Mouse (Mus musculus): ENCODE results near the gene Frmd4a.
"Not testable (repeated sequence)": the region's sequence is repeated elsewhere in the genome, so short reads cannot be mapped to it uniquely, and the experiment has no call there.

Gene Frmd4a

GRCm38 (mm10) chr2:4555221-4555631, 537.7 kb downstream of the Frmd4a start:
- DNase-seq (ENCODE audit: low read depth, low spot score) = no peak

DNA sequence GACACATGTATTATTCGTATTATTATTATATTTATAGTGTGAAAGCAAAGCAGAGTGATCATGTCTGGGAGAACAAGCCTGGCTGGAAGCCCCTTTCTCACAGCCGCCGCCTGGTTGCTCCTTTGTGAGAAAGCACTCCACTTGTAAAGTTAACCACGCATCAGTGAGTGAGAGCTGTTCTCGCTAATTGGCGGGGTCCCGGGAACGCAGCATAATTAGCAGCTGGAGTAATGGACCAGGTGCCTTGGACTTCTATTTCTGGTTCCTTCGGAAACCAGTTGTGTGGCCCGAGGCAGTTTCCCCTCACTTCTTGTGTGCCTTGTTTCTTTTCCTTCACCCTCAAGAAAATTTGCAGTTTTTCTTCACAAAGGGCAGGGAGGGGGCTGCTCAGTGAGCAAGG, 538.7 kb downstream of the Frmd4a start:
- no peak for DNase-seq (ENCODE audit: low read depth, low spot score)

GRCm38 (mm10) chr2:4557028-4557427, 539.5 kb downstream of the Frmd4a start:
- DNase-seq (ENCODE audit: low read depth, low spot score) = no peak

DNA sequence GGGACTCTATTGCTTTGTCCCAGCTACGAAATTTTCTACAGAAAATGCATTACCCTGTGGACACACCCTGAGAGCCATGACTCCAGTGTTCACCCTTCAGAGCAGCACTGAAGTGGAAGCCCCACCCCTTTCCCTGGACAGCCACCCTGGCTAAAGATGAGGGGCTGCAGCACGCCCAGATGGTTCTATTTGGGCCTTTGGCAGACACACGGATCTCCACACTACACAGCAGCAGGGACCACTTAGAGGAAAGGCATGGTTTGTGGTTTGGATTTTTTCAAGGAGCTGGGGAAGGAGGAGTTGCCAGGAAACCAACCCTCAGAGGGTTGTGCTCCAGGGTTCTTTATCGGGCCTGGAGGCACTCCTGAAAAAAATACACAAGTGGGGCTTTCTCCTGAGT, 539.9 kb downstream of the Frmd4a start:
- no peak for DNase-seq (ENCODE audit: low read depth, low spot score)

GRCm38 (mm10) chr2:4558651-4559203, 541.2 kb downstream of the Frmd4a start:
- no peak for DNase-seq (ENCODE audit: low read depth, low spot score)

DNA sequence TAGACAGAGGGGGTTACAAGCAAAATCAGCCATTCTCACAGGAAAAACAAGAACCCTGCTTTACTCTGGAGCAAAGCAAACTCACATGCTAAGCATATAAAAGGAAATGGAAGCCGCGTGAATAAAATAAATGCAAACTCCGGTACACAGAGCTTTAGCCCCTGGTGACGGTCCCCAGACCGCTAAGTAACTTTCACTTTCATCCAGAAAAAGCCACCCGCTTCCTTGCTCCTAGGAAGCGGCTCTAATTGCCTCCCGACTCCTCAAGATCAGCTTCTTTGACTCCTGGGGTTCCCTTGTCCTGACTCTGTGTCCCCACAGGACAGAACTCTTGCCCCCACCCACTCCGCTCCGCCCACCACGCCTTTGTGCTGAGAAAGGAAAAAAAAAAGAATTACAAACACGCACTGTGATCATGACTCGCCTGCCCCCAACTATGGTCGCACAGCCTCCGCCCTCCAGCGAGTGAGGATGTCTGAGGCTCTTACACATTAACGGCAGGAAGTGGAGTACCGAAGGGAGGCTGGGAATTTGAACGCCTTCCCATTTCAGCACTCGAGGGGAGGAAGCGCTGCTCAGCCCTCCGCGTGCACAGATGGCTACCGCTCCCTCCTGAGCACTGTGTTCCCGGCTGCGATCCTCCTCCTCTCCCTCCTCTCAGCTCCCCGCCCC, 541.8 kb downstream of the Frmd4a start:
- peak; percentile 63 for DNase-seq (ENCODE audit: low read depth, low spot score)

GRCm38 (mm10) chr2:4559883-4560247, 542.3 kb downstream of the Frmd4a start:
- peak; percentile 54 for DNase-seq (ENCODE audit: low read depth, low spot score)

DNA sequence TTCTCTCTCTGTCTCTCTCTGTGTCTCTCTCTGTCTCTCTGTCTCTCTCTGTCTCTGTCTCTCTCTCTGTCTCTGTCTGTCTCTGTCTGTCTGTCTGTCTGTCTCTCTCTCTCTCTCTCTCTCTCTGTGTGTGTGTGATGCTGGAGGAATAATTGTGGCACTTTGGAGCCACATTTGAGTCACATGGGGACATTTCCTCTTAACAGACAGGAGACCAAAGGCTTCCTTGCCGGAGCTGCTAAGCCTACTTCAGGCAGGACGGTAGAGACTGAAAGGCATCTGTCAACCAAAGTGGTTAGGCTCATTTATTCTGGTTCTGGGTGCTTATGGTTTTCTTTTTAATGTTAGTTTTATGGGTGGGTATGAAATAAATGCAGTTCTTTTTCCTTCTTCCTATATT, 543.0 kb downstream of the Frmd4a start:
- not testable (repeated sequence) for DNase-seq (ENCODE audit: low read depth, low spot score)

GRCm38 (mm10) chr2:4561196-4561595, 543.7 kb downstream of the Frmd4a start:
- no peak for DNase-seq (ENCODE audit: low read depth, low spot score)

DNA sequence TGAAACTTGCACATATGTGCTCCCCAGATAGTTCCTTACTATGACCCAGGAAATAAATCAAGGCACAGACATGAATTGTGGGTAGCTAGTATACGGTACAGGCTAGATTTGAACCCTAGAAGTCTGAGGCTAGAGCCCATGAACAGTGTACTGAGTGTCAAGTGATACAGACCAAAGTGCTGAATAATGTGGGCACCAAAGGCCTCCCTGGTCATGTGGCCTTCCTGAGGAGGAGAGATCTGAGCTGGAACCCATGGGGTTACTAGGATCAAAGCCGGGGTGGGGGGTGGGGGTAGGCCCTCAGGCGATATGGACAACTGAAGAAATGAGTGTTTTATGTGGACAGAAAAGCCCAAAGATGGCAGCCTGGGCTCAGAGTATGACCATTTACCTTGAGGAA, 544.9 kb downstream of the Frmd4a start:
- no peak for DNase-seq (ENCODE audit: low read depth, low spot score)

- DNase-seq (ENCODE audit: low read depth, low spot score) = no peak
Measured at GRCm38 (mm10) chr2:4562826-4563225, 545.3 kb downstream of the Frmd4a start.

DNA sequence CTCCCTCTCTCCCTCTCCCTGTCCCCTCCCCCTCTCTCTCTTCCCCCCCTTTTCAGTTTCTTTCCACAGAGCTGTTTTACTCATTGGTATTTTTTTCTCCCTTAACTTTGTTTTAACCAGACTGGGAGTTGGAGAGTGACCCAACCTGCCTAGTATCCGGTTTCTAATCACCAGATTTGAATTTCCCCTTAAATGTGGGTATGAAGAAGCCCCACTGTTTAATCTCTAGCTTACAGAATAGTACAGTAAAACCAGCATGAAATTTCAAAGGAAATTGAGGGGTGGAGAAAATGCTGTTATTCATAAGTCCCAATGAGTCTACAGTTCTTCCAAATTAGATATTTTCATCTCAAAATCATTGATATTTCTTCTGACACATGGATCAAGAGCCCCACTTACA, 545.8 kb downstream of the Frmd4a start:
- DNase-seq (ENCODE audit: low read depth, low spot score) = no peak

DNA sequence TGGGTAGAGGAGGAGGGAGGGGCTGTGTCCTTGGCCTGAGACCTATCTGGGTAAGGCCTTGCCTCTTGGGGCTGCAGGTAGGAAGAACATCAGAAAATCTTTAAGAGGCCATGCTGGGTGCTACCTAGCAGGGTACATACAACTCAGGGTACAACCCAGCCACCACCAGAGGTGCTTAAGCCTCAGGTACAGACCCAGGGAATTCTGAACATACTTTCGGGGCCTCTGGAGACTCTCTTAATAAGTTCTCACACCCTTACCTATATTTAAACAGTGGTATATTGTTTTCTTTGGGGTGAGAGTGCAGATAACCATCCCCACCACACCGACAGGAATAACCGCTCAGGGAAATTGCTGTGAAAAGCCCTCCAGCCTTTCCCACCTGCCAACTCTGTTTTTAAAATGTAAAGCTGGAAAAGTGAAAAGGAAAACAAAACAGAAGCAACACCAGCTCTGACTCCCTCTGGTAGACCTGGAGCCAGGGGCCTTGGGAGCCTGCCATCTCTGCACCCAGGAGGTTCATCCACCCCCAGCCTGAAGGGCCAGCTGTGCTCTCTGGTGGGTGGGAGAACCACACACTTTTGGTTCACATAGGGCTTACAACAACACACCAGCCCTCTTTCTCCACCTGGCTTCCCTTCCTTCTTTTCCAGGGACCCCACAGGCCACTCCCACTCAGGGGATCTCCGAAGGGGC, 548.9 kb downstream of the Frmd4a start:
- DNase-seq (ENCODE audit: low read depth, low spot score) = no peak

- no peak for DNase-seq (ENCODE audit: low read depth, low spot score)
Measured at GRCm38 (mm10) chr2:4566956-4567680, 549.6 kb downstream of the Frmd4a start.

GRCm38 (mm10) chr2:4568967-4569366, 551.5 kb downstream of the Frmd4a start:
- no peak for DNase-seq (ENCODE audit: low read depth, low spot score)

DNA sequence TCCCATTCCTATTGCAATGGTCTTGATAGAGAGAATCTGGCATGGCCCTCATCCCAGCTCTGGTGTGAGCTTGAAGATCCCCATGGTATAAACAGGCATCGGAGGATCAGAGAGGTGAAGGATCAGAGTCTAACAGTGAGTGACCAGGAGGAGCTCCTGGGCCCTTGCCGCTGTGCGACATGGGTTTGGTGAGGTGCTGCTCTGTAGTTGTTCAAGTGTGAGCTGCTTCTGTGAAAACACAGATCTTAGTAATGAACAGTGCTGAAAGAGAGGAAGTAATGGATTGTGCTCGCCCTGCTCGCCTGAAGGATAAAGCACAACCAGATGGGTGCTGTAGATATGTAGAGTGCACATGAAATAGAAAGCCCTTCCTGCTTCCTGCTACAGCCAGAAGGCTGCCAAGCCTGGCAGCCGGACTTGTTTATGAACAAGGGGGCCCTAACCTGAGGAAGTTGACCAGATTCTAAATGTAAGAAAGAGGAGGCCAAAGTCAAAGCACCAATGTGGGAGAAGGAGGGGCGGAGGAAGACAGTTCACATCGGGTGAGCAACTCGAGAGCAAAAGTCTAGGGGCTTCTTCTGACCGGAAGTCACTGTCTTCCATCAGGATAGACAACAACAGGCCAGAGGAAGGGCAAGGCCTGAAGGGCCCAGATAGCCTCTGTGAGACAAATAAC, 552.8 kb downstream of the Frmd4a start:
- DNase-seq (ENCODE audit: low read depth, low spot score) = no peak

- DNase-seq (ENCODE audit: low read depth, low spot score) = no peak
Measured at GRCm38 (mm10) chr2:4572498-4573263, 555.2 kb downstream of the Frmd4a start.

DNA sequence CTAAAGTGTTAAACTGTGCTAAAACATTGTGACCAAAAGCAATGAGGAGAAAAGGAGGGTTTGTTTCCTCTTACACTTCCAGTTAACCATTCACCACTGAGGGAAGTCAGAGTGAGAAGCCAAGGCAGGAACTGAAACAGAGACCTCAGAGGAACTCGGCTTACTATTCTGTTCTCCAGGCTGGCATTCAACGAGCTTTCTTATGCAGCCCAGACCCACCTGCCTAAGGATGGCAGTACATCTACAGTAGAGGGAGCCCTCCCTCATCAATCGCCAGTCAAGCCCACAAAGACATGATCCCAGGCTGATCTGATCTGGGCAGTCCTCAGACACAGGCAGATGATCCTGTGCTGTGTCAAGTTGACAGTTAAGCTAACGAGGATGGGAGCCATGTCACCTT, 555.9 kb downstream of the Frmd4a start:
- peak; percentile 64 for DNase-seq (ENCODE audit: low read depth, low spot score)

GRCm38 (mm10) chr2:4574251-4574650, 556.7 kb downstream of the Frmd4a start:
- DNase-seq (ENCODE audit: low read depth, low spot score) = no peak

DNA sequence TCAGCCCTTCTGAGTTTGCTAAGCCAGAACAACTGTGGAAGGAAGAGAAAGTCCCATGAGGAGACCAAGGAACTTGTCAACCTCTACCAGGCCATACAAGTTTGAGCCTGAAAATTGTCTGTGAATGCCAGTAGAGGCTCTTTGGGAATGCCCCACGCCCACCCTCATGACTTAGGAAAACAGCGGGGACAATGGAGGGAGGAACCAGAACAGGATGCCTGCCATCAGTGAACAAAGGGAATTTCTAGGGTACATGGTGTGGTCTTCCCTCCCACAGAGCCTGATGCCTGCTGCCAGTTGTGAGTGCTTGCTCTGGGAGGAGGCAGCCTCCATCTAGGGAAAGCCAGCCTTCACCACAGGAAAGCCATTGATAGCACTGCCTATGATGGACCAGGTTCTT, 557.6 kb downstream of the Frmd4a start:
- DNase-seq (ENCODE audit: low read depth, low spot score) = no peak

GRCm38 (mm10) chr2:4575975-4576374, 558.5 kb downstream of the Frmd4a start:
- no peak for DNase-seq (ENCODE audit: low read depth, low spot score)
